Comparison of ENCODE assay signal across 9 mouse cellular contexts in the genomic region with DNA sequence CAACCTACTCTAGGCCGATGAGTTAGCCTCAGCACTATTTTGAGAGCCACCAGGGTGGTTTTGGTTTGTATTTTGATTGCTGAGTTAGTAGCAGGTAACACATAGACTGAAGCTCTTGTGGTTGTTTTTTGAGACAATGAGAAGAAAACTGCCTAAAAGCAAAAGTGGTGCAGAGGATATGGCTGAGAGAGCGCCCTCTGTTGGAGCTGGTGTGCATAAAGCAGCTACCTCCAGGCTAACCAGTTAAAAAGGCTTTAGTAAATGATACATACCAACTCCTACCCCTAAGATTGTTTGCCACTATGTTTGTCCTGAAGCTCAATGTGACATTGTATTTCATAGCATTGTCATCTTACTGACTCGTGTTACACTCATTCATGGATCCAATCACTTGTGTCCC. TPM values are rescaled to one million over a fixed set of nuclear protein-coding genes. Genes with fewer than 3 reads are reported as not detected.
DNase-seq lines count a peak whose midpoint lies in the region; ATAC-seq and TF ChIP-seq lines count a peak whose summit lies in the region.
"Had no signal": no experiment of that assay in that cellular context is flagged by ENCODE, and none has a peak within 500 bp of the region (broad histone marks: within the 10 kb centered on the region; RNA-seq: fewer than 3 reads in every experiment).

No protein-coding gene starts in this region.

- H3K4me1 ChIP-seq in kidney, postnatal 0 days (replicated peaks; ENCODE audit: insufficient read depth, low read length), result no peaks in the 10 kb centered on the region
- H3K4me1 ChIP-seq in kidney, embryonic 14.5 days (ENCODE audit: control insufficient read depth, insufficient read depth, low read length), result no peaks in the 10 kb centered on the region
- H3K4me1 ChIP-seq in forebrain, embryonic 13.5 days, result no peaks in the 10 kb centered on the region

- 67% methylated on average over 3 of the region's 3 CpGs for WGBS in kidney, postnatal 0 days
- WGBS in kidney, embryonic 14.5 days, result 65% methylated on average over 3 of the region's 3 CpGs
- 61% methylated on average over 3 of the region's 3 CpGs for WGBS in forebrain, embryonic 13.5 days

- H3K9me3 ChIP-seq in kidney, postnatal 0 days (replicated peaks; ENCODE audit: low read length), result no peaks in the 10 kb centered on the region
- H3K9me3 ChIP-seq in kidney, embryonic 14.5 days (ENCODE audit: control insufficient read depth, low read length), result no peaks in the 10 kb centered on the region
- H3K9me3 ChIP-seq in forebrain, embryonic 13.5 days (replicated peaks), result no peaks in the 10 kb centered on the region

- TF ChIP-seq CTCF in kidney, postnatal 0 days (IDR thresholded peaks at IDR 0.05; ENCODE audit: low read depth), result peak; percentile 53
- TF ChIP-seq CTCF in brain, embryonic 14.5 days (IDR thresholded peaks at IDR 0.05; ENCODE audit: borderline replicate concordance, extremely low read depth, insufficient read depth, insufficient read length), result peak; percentile 30; the same call in 1 of the 2 replicates

- H3K4me2 ChIP-seq in kidney, postnatal 0 days (ENCODE audit: low read length), result no peak overlapping the region
- H3K4me2 ChIP-seq in kidney, embryonic 14.5 days (replicated peaks; ENCODE audit: low read depth, low read length), result no peak overlapping the region
- H3K4me2 ChIP-seq in forebrain, embryonic 13.5 days, result no peak overlapping the region

- no peaks in the 10 kb centered on the region for H3K27me3 ChIP-seq in kidney, postnatal 0 days (ENCODE audit: insufficient read depth, low read length)
- H3K27me3 ChIP-seq in kidney, embryonic 14.5 days (ENCODE audit: control insufficient read depth, insufficient read depth, low read length), result no peaks in the 10 kb centered on the region
- no peaks in the 10 kb centered on the region for H3K27me3 ChIP-seq in forebrain, embryonic 13.5 days

- ATAC-seq in kidney, postnatal 0 days (replicated peaks; ENCODE audit: low FRiP score, low read depth), result no peak
- ATAC-seq in kidney, embryonic 14.5 days (ENCODE audit: low FRiP score, low TSS enrichment), result no peak
- no peak for ATAC-seq in forebrain, embryonic 13.5 days

- H3K36me3 ChIP-seq in kidney, postnatal 0 days (ENCODE audit: insufficient read depth, low read length), result no peaks in the 10 kb centered on the region
- H3K36me3 ChIP-seq in kidney, embryonic 14.5 days (ENCODE audit: control insufficient read depth, insufficient read depth, low read length), result no peaks in the 10 kb centered on the region
- H3K36me3 ChIP-seq in forebrain, embryonic 13.5 days (ENCODE audit: poor library complexity, severe bottlenecking), result no peaks in the 10 kb centered on the region

- H3K4me3 ChIP-seq in kidney, postnatal 0 days (replicated peaks; ENCODE audit: low read depth, low read length), result no peak overlapping the region
- H3K4me3 ChIP-seq in kidney, embryonic 14.5 days (ENCODE audit: low read length), result no peak overlapping the region
- no peak overlapping the region for H3K4me3 ChIP-seq in forebrain, embryonic 13.5 days
- H3K4me3 ChIP-seq: erythroblast, embryonic 14.5 days had no signal

- DNase-seq in kidney, postnatal 0 days (ENCODE audit: low spot score), result peak; percentile 11
- peak; percentile 37 for DNase-seq in MEL-GATA-1-ER (ENCODE audit: extremely low read depth, low read depth)
- DNase-seq in brain, embryonic 14.5 days (ENCODE audit: low read depth), result peak; percentile 3
- DNase-seq in naive thymus-derived CD4-positive, alpha-beta T cell, adult 2 months (ENCODE audit: low read depth), result peak; percentile 58
- no peak for DNase-seq in yolk sac, embryonic 10.5 days (ENCODE audit: low spot score)
- no peak for DNase-seq in left cerebral cortex, adult 9 months (ENCODE audit: low spot score in 2 of 2)

- H3K9ac ChIP-seq in kidney, postnatal 0 days (ENCODE audit: low read depth, low read length), result no peak overlapping the region
- no peak overlapping the region for H3K9ac ChIP-seq in kidney, embryonic 14.5 days (ENCODE audit: low read depth, low read length)
- no peak overlapping the region for H3K9ac ChIP-seq in forebrain, embryonic 13.5 days

- TF ChIP-seq POLR2A in brain, embryonic 14.5 days (IDR thresholded peaks at IDR 0.05; ENCODE audit: borderline replicate concordance, extremely low read depth, insufficient read depth, insufficient read length, poor library complexity, severe bottlenecking), result no peak

- H3K27ac ChIP-seq in kidney, postnatal 0 days, result no peak overlapping the region
- no peak overlapping the region for H3K27ac ChIP-seq in kidney, embryonic 14.5 days (ENCODE audit: low read depth, low read length)
- no peak overlapping the region for H3K27ac ChIP-seq in forebrain, embryonic 13.5 days

RNA-seq across cellular contexts. Expression of a gene that starts 54.3 kb away (rescaled TPM):
- 76.3 TPM in 2 replicates for polyA plus RNA-seq in kidney, postnatal 0 days (2015; fragmentation: Nextera tagmentation; extraction: Ambion mirVana)
- 78.5 and 88.1 TPM in 2 replicates for polyA plus RNA-seq in kidney, embryonic 14.5 days (2014; fragmentation: Nextera tagmentation; extraction: Ambion mirVana)
- polyA plus RNA-seq in brain, embryonic 14.5 days (2012; rRNA removed), result 4.7 and 9.4 TPM in 2 replicates
- polyA plus RNA-seq in forebrain, embryonic 13.5 days (2015; fragmentation: Nextera tagmentation; extraction: Ambion mirVana), result 72.5 and 77.9 TPM in 2 replicates

RNA-seq across cellular contexts. Expression of a gene that starts 56.2 kb away (rescaled TPM):
- 0.34 and 0.37 TPM in 2 replicates for polyA plus RNA-seq in kidney, postnatal 0 days (2015; fragmentation: Nextera tagmentation; extraction: Ambion mirVana)
- 0.24 and 0.29 TPM in 2 replicates for polyA plus RNA-seq in kidney, embryonic 14.5 days (2014; fragmentation: Nextera tagmentation; extraction: Ambion mirVana)
- 1.9 and 2.9 TPM in 2 replicates for polyA plus RNA-seq in brain, embryonic 14.5 days (2012; rRNA removed)
- polyA plus RNA-seq in forebrain, embryonic 13.5 days (2015; fragmentation: Nextera tagmentation; extraction: Ambion mirVana), result 0.39 and 0.79 TPM in 2 replicates
- polyA plus RNA-seq: erythroblast, embryonic 14.5 days had no signal

Comparison
In these comparisons a context has a peak if more than half of its experiments do, and no peak if none do; other contexts are left out.
1. DNase-seq: peak in kidney, postnatal 0 days (single experiment), MEL-GATA-1-ER (single experiment), brain, embryonic 14.5 days (single experiment) and naive thymus-derived CD4-positive, alpha-beta T cell, adult 2 months (single experiment); none in yolk sac, embryonic 10.5 days (single experiment) and left cerebral cortex, adult 9 months (0 of 2).